Mouse (Mus musculus) lung, embryonic 14.5 days (tissue): ENCODE data around the gene Rims1. TPM values are rescaled to one million over a fixed set of nuclear protein-coding genes. Genes with fewer than 3 reads are reported as not detected.
A peak's percentile ranks its signal among the peaks of the same experiment; 100 is the strongest.

Experiments
- ATAC-seq: fragments of 200-750 bp; cut with Nextera tagmentation; 2 replicates; pipeline ENCODE4 v1.8.0; 2017; ENCODE audit warnings: mild to moderate bottlenecking, moderate TSS enrichment, moderate library complexity; ENCODE audit not compliant: insufficient read depth
- DNase-seq: peaks from one replicate; pipeline ENCODE4 v3.0.0-alpha.2; 2015
- H3K27ac ChIP-seq: fragments of 300-500 bp; sonication (generic); 2 replicates; pipeline ENCODE4 v1.5.1; 2014; ENCODE audit warnings: low read depth, mild to moderate bottlenecking, moderate library complexity
- H3K27me3 ChIP-seq: fragments of 300-500 bp; sonication (generic); 2 replicates; pipeline ENCODE4 v1.6.1; 2014; ENCODE audit warnings: low read length, control low read depth; ENCODE audit not compliant: insufficient read depth
- H3K36me3 ChIP-seq: fragments of 300-500 bp; sonication (generic); 2 replicates; pipeline ENCODE4 v1.6.1; 2014; ENCODE audit warnings: control low read depth; ENCODE audit not compliant: insufficient read depth
- H3K4me1 ChIP-seq: fragments of 300-500 bp; sonication (generic); 2 replicates; pipeline ENCODE4 v1.6.1; 2014; ENCODE audit warnings: antibody characterized with exemption, control low read depth; ENCODE audit not compliant: insufficient read depth
- H3K4me2 ChIP-seq: fragments of 300-500 bp; sonication (generic); 2 replicates; pipeline ENCODE4 v1.6.1; 2014; ENCODE audit warnings: mild to moderate bottlenecking
- H3K4me3 ChIP-seq: fragments of 300-500 bp; sonication (generic); 2 replicates; pipeline ENCODE4 v1.5.1; 2014; ENCODE audit warnings: low read depth, low read length
- H3K9ac ChIP-seq: fragments of 300-500 bp; sonication (generic); 2 replicates; pipeline ENCODE4 v1.6.1; 2014
- H3K9me3 ChIP-seq: fragments of 300-500 bp; sonication (generic); 2 replicates; pipeline ENCODE4 v1.6.1; 2016; ENCODE audit warnings: low read depth, low read length, control low read depth
- CTCF ChIP-seq: IDR thresholded peaks from 2 replicates; pipeline ENCODE4 v1.5.1; 2016; ENCODE audit warnings: antibody characterized with exemption, low read depth
- WGBS: fragments of 180-500 bp; shearing (Covaris S2); extraction: QIAGEN DNeasy Blood & Tissue Kit; methylation state at CpG from one replicate; pipeline ENCODE4 v1.1.7; 2014; 5-methylcytosine and 5-hydroxymethylcytosine counted together
- polyA plus RNA-seq: library from polyadenylated mRNA; unstranded; fragments of >200 nt; fragmentation: Nextera tagmentation; extraction: Ambion mirVana; gene quantifications from 2 replicates; pipeline ENCODE4 v1.2.1, GENCODE M21; 2014

Rims1 gene
- polyA plus RNA-seq, 1 experiment from 2014 or later, result 3.3 TPM

DNA sequence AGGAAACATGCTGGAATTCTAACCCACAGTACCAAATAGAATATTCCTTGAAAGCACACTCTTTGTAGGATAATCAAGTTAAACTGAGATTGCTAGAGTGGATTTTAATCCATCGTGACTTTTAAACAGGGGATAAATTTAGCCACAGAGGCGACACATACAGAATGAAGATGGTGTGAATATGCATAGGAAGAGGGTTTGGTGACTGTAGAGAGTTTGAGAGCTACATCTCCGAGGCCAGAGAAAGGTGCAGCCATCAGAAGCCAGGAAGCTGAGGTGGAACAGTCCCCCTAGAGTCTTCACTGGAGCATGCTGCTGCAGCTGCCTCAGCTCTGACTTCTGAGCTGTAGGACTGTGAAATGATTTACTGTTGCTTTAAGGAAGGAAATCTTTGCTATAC, 179.5 kb downstream of the Rims1 start:
- no peaks in the 10 kb centered on the region for H3K27me3 ChIP-seq
- no peak for TF ChIP-seq CTCF
- DNase-seq, result no peak
- 52% methylated on average over 3 of the region's 3 CpGs for WGBS
- no peak overlapping the region for H3K4me3 ChIP-seq
- H3K9ac ChIP-seq, result no peak overlapping the region
- no peaks in the 10 kb centered on the region for H3K36me3 ChIP-seq
- no peaks in the 10 kb centered on the region for H3K4me1 ChIP-seq
- 0 out of 2 replicates have a peak, but pooled peaks have one; percentile 35 for ATAC-seq
- no peak overlapping the region for H3K27ac ChIP-seq
- no peaks in the 10 kb centered on the region for H3K9me3 ChIP-seq
- no peak overlapping the region for H3K4me2 ChIP-seq

DNA sequence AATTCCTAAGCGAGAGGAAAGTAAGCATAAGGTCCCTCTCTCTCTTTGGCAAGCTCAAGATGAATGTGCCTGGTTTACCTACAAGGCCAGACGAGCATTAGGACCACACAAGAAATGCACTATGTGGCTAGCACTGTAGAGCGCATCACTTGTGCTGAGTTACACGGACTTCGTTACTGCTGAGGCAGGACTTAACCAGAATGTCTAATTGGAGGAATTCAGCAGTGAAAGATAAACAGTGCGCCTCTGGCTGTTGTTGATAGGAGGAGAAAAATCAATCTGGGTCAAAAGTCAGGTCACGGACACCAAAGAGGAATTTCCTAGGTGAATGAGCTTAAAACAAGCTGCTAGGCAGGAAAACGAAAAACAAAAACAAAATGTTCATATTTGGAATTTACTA, 185.0 kb downstream of the Rims1 start:
- H3K27me3 ChIP-seq, result no peaks in the 10 kb centered on the region

DNA sequence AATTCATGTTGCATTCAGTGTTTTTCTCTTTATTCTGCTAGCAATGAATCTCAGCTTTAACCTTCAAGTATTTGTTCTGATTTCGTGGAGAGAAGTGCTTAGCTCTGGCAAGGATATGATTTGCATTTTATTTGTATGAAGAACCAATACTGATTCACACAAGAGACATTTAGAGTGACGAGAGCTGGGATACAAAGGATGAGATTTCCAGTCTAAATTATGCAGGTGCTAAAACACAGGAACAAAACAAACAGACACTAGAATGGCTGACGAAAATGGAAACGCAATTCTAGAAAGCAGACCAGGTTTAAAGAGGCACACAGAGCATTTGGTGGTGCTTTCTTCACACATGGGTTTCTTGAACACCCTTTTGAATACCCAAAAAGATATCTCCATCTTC, 190.2 kb downstream of the Rims1 start:
- no peak for TF ChIP-seq CTCF

More for the DNA sequence above, 185.0 kb downstream of the Rims1 start:
- H3K36me3 ChIP-seq, result no peaks in the 10 kb centered on the region
- no peak overlapping the region for H3K27ac ChIP-seq
- no peak for TF ChIP-seq CTCF
- 46% methylated on average over 8 of the region's 8 CpGs for WGBS
- ATAC-seq (no peak), DNase-seq (no peak)
- no peaks in the 10 kb centered on the region for H3K4me1 ChIP-seq
- no peak overlapping the region for H3K4me2 ChIP-seq
- H3K9ac ChIP-seq, result no peak overlapping the region
- H3K9me3 ChIP-seq, result no peaks in the 10 kb centered on the region
- H3K4me3 ChIP-seq, result no peak overlapping the region

DNA sequence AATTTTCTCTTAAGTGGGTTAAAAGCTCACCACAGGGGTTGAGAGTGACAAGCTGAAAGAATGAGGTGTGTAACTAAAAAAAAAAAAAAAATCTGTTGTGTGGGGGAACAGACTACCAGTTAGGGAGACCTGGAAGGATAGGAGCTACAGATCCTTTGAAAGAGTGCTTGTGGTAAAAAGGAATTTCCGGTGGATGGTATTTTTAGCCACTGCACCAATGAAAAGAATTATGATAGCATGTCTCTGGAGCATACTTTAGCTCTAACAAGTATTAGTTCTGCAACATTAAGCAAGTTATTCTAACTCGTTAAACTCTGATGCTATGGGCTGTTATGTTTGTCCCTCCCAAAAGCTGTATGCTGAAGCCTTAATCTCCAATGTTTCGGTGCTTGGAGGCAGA, 192.2 kb downstream of the Rims1 start:
- Histone ChIP-seq H3K4me1 (no peaks in the 10 kb centered on the region), H3K27ac (no peak overlapping the region), H3K36me3 (no peaks in the 10 kb centered on the region), H3K9me3 (no peaks in the 10 kb centered on the region), H3K4me3 (no peak overlapping the region), H3K4me2 (no peak overlapping the region), H3K9ac (no peak overlapping the region), H3K27me3 (no peaks in the 10 kb centered on the region)
- 77% methylated on average over 3 of the region's 3 CpGs for WGBS
- no peak for DNase-seq
- ATAC-seq, result no peak
- no peak for TF ChIP-seq CTCF

More for the DNA sequence above, 190.2 kb downstream of the Rims1 start:
- Histone ChIP-seq H3K27ac (no peak overlapping the region), H3K36me3 (no peaks in the 10 kb centered on the region), H3K9me3 (no peaks in the 10 kb centered on the region), H3K4me2 (no peak overlapping the region), H3K4me3 (no peak overlapping the region), H3K4me1 (no peaks in the 10 kb centered on the region), H3K27me3 (no peaks in the 10 kb centered on the region), H3K9ac (no peak overlapping the region)
- DNase-seq (no peak), ATAC-seq (no peak)
- WGBS, result 69% methylated on average over 4 of the region's 4 CpGs

DNA sequence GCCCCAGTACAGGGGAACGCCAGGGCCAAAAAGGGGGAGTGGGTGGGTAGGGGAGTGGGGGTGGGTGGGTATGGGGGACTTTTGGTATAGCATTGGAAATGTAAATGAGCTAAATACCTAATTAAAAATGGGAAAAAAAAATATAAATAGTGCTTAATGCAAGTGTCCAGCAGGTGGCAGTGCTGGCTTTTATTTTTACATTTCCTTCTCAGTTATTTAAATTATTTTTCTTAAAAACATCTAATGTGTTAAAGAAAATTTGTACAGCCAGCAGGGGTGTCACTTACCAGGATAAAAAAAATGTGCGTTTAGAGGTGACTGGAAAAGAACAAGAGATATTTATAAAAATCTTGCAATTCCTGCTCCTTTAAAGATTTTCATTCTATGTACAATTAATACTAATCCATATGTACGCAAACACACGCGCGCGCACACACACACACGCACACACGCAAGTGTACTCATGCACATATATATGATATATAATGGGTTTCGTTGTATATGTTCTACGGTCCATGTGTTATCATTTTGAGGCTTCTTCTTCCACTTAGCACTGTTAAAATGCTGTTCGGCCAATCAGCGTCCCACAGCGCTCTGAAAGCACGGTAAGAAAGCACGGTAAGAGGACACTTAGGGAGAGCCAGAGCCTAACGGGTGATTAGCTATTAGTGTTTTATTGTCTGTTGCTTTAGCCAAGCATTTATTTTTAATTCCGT, 201.3 kb downstream of the Rims1 start:
- Histone ChIP-seq H3K27ac (no peak overlapping the region), H3K9ac (no peak overlapping the region; the same call in 1 of the 2 replicates), H3K27me3 (no peaks in the 10 kb centered on the region), H3K4me1 (no peaks in the 10 kb centered on the region), H3K36me3 (no peaks in the 10 kb centered on the region), H3K4me2 (0 out of 2 replicates have a peak overlapping the region, but pooled peaks have one; percentile 15), H3K4me3 (no peak overlapping the region), H3K9me3 (no peaks in the 10 kb centered on the region)
- peak; percentile 43 for TF ChIP-seq CTCF
- WGBS, result 64% methylated on average over 18 of the region's 18 CpGs
- no peak for ATAC-seq
- DNase-seq, result peak; percentile 76

DNA sequence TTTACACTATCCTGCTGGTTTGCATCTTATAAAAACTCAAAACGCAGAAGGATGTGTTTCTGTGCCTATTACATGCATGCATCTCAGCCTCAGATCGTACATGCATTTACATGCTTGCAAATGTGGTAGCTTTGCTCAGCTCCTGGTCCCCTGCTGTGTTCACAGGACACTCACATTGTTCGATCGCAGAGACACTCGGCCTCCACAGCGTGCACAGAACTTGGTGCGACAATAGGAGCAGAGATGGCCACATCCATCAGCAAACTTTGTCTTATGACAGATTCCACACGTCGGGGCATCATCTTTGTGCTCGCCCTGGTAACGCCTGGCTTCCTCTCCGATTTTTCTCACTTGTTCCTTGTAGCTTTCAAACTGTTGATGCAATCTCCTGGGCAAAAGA, 209.6 kb downstream of the Rims1 start:
- Histone ChIP-seq H3K4me2 (no peak overlapping the region; the same call in 1 of the 2 replicates), H3K9ac (no peak overlapping the region), H3K27ac (no peak overlapping the region), H3K27me3 (no peaks in the 10 kb centered on the region), H3K36me3 (no peaks in the 10 kb centered on the region), H3K9me3 (no peaks in the 10 kb centered on the region), H3K4me1 (peaks cover 8% of the 10 kb centered on the region; the same call in 1 of the 2 replicates), H3K4me3 (no peak overlapping the region)
- ATAC-seq, result no peak
- no peak for DNase-seq
- TF ChIP-seq CTCF, result no peak
- WGBS, result 47% methylated on average over 12 of the region's 12 CpGs

DNA sequence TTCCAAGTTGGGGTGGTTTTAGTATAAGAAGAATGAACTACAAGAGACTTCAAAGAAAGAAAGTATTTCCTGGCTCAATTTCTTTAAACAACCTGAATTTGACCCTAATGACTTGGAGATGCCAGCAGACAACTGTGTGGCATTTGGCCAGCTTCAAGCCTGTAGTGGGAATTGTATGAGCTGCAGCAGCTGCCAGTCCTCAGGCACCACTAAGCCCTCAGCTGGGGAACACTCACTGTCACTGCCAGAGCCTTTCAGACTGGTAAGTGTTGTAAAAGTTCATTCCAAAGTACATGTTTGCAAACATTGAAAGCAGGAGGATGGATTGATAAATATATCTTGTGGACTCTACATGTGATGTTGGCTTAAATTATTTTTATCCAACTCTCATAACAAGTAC, 211.0 kb downstream of the Rims1 start:
- peak; percentile 85 for DNase-seq
- Histone ChIP-seq H3K4me1 (peaks cover 8% of the 10 kb centered on the region; the same call in 1 of the 2 replicates), H3K4me3 (no peak overlapping the region), H3K4me2 (no peak overlapping the region), H3K9ac (no peak overlapping the region), H3K27ac (no peak overlapping the region), H3K9me3 (no peaks in the 10 kb centered on the region), H3K27me3 (no peaks in the 10 kb centered on the region), H3K36me3 (no peaks in the 10 kb centered on the region)
- peak; percentile 91 for ATAC-seq
- no peak for TF ChIP-seq CTCF
